Mouse (Mus musculus): ENCODE data around the gene Tead4.

- peak; percentile 41 for TF ChIP-seq CTCF (IDR thresholded peaks at IDR 0.05)
- TF ChIP-seq EP300 (IDR thresholded peaks at IDR 0.05), result no peak
Observed at GRCm38 (mm10) chr6:128179247-128179646, 121.4 kb downstream of the Tead4 start.
